Mouse (Mus musculus) cerebellum, postnatal 10 days (tissue): ENCODE results near the gene Tuba4a.
A peak's percentile ranks its signal among the peaks of the same experiment; 100 is the strongest.

Experiments
- DNase-seq, 2 experiments: peaks; one replicate each; pipeline ENCODE4 v3.0.0; 2021; ENCODE audit warnings: mixed read lengths in 2 of 2

The Tuba4a gene

DNA sequence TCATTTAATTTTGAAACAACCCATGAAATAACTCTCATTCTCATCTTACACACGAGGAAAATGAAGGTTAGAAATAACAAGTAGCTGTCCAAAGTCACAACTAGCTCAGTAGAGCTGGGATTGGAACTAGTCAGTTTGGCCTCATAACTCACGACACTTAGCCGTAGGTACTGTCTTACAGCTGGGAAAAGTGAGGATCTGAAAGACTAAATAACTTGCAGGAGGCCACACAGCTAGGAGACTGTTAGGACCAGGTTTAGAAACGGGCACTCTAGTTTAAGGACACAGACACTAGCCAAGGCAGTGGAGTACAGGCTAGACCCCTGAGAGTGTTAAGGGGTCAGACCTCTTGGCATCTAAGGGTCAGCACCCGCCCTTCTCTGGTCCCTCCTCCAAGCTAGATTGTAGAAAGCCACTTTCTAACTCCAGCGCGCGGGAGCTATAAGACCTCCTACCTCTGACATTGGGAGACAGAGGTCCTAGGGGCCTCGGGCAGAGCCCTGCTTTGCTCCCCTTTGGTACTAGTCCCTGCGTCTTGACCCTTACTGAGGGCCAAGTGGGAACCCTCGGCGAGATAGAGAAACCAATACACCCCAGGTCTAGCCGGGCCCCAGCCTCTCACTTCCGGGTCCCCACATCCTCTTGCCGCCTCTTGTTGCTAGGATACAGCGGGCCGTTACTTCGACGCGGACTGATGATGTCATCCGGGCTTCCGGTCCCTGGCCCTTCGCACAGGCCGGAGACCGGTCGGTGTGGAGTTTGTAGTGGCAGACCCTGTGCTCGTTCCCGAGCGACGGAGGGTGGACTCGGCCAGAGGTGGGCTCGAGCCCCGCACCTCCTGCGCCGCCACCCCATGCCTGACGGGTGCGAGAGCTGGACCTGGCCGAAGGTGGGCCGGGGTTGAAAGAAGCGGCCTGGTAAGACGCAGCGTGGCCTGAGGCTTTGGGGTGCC lies 9.3 kb downstream of the Tuba4a start, which contains the start of the genes Glb1l and Stk16:
Glb1l (minus strand) TSS at position 678 of the 952 bp plus-strand sequence.
Stk16 (plus strand) TSS at position 703 of the 952 bp plus-strand sequence.
- peak; percentile 98 to 99 for DNase-seq

DNA sequence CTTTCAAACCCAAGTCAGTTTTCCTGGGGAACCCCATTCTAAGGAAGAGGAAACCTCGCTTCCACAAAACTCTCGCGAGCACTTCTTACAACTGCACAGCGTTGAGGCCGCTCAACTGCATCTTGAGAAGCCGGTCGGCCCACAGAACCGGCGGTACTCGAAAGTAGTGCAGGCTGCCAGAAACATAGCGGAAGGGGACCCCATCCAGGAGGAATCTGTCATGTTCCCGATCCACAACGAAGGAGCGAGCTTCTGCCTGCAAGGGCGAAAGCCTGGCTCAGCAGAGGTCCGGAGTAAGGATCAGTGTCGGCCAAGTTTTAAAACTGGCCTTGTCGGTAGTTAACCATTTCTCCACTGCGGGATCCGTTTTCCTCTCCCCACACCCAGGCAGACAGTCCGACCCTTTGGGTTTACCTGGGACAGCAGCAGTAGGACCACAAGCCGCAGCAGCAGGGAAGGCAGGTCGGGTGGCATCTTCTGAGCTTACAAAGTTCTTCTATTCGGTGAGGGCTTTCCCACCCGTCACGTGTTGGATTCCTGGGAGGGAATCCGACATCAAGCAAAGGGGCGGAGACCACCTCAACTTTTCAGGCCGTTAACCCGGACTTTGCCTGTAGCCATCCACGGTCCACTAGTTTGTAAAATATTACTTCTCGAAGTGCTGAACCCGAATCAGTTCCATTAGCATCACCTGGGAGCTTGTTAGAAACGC lies 10.5 kb downstream of the Tuba4a start:
- no peak for DNase-seq

DNA sequence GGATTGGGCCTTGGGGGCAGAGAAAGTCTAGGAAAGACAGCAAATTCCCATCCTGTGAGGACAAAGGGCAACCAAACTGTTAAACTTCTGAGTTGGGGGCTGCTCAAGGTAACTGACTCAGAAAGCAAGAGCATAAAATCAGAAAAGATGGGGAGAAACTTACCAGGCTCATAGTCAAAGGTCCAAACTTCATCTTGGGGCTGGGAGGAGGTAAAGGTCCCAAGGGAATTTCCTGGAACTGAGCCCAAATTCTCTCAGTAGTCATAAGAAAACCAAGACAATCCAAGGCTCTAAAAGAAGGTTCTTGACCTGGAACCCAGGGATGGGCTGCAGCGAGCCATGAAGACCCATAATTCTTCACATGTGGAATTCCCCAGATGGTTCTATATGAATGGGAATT lies 18.4 kb downstream of the Tuba4a start:
- DNase-seq = no peak

DNA sequence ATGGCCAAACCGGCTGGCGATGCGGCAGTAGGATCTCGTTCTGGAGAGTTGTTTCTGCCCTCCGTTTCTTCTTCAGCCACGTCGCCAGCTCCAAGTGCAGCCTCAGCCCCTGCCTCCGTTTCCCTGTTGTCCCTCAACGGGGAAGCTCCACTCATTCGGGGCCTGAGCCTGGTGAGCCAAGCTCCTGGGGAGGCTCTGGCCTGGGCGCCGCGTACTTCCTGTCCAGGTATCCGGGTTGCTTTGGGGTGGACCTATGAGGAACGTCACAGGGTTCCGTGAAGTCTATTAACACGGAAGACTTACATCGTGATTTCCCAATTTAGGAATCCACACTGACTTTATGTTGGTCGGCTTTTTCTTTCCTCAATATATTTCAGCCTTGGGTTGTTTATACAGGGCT lies 27.2 kb downstream of the Tuba4a start:
- DNase-seq = peak in 1 of 2 experiments; percentile 50

DNA sequence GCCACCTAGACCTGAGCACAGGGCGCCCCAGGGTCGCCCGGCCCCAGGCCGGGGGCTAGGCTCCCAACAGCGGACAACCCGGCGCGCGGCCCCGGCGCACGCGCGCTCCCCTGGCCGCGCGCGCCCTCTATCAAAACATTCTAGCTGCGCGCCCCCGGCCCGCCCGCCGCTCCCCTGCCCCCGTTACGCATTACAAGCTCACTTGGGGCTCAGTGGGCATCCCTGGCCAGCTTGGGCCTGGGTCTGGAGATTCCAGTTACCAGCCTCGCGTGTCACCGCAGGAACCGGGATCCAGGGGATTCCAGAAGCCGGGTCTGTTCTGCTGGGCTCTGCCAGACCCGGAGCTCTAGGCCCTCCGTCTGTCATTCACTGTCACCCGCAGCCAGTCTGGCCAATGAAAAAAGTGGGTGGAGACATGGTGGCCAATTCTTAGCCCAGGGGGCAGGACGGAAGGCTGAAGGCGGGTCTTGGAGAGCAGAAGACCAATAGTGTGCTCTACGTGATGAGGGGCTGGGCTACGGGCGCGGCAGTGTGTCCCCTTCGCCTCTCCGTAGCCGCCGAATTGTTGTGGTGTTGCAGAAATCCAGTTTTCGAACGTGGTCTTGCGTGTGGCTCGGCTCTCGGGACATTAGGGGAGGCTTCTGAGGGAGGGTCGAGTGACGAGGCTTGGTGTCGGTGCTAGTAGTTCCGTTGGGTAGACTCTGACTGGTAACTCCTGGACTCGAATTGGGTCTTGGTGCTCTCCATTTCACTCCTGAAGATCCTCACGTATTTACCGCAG lies 27.9 kb downstream of the Tuba4a start, which contains the start of the genes Ankzf1 and Atg9a:
Ankzf1 (plus strand) TSS at position 530 of the 781 bp plus-strand sequence.
Atg9a (minus strand) TSS at position 575 of the 781 bp plus-strand sequence.
- DNase-seq = peak; percentile 93 to 96

DNA sequence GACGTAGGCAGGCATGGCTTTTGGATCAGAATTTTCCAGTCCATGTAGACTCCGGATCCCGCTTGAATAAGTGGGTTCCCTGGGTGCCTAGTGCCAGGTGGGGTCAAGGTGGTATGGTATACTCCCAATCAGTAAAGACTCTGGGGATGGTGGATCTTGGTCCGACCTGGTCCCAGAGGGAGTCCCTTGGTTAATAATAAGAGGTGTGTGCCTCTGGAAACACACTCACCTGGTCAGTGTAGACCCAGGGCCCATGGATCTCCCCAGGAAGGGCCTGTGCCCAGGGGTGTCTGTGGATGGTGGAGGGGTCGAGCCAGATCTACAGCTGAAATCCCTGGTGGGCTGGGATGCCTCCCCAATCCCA lies 28.4 kb downstream of the Tuba4a start:
- no peak for DNase-seq

DNA sequence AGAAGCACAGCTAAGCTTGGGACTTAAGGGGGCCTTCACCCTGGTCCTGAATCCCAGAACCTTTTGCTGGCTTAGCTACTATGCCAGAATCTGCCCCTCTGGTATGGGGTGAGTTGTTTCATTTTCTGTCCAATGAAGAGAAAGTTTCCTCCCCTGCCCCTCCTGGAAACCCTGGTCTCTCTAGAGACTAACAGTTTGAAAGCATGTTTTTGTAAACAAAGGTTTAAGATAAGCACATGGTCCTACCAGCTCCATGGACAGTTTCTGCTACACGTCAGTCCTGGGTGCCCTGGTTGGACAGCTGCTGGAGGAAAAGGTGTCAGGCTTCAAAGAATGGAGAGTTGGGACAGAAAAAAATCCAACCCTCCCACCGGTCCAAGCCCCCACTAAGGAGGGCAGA lies 29.1 kb downstream of the Tuba4a start:
- no peak for DNase-seq

DNA sequence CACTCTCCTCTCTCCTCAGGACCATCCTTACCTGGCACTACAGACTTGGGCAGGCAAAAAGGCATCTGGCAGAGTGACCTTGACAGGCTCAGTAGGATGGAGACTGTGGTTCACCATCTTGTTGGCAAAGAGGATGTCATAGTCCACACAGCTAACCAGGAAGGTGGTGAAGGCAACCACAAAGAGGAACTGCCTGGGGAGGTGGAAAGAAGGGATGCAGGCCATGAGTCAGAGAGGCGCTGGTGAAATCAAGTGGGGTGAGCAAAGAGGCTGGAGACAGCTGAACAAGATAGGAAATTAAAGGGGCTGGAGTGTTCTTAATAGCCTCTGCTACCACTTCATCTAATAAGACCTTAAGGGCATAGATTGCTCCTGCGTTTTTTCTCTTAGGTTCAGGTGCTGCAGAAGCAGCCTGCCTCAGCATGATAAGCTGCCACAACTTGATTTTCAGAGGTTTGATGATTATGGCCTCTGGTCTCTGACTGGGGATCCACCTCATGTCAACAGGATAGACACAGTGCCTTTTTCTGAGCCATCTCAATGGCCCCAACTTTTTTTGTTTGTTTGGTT lies 31.7 kb downstream of the Tuba4a start:
- DNase-seq = no peak

DNA sequence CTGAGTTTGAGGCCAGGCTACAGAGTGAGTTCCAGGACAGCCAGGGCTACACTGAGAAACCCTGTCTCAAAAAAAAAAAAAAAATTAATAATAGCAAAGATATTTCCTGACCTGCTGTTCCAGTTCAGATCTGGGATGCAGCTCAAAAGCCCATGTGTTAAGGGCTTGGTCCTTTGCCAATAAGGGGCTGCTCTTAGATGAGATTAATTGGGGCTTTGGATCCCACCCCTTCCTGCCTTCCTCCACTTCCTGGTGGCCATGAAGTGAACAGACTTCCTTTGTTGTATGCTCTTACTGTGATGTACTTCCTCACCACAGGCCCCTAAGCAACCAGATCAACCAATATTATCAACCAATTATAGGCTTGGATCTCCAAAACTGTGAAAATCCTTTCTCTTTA lies 32.5 kb downstream of the Tuba4a start:
- DNase-seq = no peak

DNA sequence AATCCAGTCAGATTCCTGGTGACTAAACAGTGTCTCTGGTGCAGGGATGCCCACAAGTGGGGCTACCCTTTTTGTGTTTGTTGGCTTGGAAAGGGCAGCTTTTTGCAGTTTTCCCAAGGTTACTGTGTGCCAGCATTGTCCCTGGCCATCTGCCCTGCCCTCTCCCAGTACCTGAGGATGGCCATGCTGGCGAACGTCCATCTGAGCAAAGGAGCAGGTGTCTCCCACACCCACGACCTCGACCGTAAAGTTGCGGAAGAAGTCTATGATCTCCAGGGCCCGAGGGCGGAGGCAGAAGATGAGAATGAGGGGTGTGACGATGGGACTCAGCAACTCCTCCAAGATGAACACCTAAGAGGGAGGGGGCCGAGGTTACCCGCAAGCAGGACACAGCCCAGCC lies 34.2 kb downstream of the Tuba4a start:
- peak in 1 of 2 experiments; percentile 36 for DNase-seq

DNA sequence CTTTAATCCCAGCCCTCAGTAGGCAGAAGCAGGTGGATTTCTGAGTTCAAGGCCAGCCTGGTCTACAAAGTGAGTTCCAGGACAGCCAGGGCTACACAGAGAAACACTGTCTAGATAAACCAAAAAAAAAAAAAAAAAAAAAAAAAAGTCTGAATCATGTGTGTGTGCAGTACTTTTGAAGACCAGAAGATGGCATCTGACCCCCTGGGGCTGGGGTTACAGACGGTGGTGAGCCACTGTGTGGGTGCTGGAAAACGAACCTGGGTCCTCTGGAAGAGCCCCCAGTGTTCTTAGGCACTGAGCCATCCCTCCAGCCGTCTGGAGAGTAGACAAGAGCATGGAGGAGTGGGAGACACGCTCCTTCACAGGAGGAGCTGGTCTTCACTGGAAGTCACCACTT lies 37.5 kb downstream of the Tuba4a start:
- DNase-seq = peak in 1 of 2 experiments; percentile 42

DNA sequence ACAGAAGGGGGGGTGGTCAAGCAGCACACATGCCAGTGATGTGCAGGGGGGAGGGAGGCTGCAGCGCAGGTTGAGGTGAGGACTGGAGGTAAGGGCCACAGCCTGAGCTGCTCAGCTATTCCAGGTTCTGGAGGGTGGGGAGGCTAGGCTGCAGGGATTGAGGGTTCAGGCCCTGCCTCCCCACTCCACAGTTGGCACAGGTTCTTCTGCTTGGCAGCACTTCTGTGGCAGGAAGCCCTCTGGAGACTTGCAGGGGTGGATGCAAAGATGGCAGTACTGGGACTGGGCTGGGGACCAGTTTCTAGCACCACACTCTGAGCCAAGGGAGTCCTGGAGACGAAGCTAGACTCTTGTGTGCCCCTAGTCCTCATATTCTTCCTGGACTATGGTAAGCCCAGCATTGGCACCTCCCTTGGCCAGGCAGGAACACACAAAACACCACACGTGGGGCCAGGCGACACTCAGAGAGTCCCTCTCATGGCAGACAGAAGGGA lies 38.2 kb downstream of the Tuba4a start:
- DNase-seq = peak in 1 of 2 experiments; percentile 44

DNA sequence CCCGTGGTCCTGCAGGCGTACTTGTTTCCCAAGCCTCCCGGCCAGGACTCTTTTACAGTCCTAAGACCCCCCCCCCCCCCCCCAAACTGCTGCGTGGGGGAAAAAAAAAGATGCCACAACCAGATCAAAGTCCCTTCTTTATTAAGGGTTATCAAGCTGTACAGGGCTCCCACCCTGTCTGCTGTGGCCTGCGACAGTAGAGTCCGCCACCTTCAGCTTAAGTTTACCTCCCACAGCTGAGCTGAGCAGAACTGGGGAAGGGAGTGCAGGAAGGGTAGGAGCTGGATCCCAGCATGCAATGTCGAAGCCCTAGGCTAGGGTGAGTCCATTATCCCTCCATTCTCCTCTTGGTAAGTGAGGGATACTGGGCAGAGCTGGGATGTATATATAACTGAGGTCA lies 38.9 kb downstream of the Tuba4a start:
- DNase-seq = no peak

DNA sequence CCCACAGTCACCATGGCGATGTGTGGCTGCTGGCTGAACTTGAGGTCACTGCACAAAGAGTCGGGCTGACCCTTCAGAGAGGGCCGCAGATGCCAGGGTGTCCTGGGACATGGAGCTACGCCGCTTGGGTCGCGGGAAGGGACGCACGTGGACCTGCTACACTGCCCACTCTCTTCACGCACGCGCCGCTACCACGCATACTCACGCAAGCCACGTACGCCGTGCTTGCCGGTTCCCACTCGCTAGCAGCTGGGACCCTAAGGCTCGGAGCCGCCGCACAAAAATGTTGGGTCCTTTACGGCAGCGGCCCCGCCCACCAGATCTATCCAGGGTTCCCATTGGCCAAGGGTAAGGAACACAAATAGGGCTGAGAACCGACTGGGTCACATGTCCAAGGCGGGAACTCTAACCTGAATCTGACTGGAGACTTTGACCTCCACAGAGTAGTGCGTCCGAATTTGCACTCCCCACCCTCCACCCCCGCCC lies 39.5 kb downstream of the Tuba4a start, which contains the start of gene Abcb6:
Abcb6 (minus strand) TSS at position 288 of the 486 bp plus-strand sequence.
- DNase-seq = peak; percentile 92 to 93

DNA sequence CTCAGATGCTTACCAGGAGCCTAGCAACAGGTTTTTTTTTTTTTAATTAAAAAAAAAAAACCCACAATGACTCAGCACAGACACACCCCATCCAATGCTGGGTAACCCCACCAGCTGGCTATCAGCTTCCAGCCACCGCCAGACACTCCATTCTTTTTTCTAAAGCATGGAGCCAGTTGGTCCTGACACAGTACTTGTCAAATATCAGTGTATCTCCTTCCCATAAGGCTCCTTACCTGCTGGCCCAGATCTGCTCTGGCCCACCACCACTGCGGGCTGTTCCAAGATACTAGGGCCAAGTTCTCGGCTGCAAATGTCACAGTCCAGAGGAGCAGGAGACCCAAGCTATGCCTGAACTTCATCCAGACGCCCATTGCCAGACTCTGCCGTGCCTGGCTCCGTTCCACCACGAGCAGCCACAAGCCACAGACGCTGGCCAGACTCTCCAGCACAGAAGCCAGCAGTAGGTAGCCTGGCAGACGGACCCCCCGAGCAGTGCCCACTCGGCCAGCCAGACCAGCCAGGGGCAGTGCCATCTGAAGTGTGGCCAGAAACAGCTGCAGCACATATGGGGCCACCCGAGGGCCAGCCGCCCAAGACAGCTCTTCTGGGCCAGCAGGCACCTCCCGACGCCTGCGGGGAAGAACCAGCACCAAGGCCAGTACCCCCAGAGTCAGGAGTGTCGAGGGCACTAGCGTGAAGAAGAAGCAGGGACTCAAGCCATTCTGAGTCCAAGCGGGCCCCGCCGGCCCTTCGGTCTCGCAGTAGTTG lies 40.1 kb downstream of the Tuba4a start:
- peak; percentile 96 to 98 for DNase-seq

DNA sequence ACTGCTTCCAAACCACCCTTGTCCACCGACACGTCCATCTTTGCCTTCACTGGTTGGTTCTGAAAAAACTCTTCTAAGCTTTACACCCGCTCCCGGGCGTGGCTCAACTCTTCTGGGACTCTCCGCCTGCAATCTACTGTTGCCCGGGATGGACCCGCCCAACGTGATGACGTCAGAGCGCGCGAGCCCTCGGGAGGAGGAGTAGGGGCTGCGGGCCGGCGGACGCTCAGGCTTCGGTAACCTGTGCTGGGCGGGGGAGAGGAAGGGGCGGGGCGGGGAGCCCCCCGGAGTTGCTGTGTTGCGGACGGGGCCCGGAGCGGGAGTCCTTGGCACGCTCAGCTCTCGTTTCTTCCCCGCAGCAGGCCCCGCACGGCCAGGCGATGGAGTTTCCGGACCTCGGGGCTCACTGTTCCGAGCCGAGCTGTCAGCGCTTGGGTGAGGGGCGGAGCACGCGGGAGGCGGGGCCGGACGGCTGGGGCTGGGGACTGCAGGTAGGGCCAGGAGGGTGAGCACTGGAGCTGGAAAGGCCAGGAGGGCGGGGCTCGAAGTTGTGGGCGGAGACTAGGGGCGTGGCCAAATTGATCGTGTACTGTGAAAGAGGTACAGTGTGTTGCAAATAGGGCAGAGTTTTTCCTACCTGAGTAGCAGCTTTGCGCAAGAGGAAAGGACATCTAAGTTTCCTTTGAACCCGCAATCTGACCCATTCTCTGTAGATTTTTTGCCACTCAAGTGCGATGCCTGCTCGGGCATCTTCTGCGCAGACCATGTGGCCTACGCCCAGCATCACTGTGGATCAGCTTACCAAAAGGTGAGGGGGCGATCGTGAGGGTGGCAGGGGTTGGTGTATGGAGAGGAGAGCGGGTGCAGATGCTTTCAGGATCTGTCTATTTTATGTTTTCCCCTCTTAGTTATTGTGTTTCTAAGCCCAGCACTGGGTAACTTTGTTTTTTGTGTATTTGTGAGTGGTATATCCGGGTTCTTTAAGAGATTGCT lies 50.9 kb downstream of the Tuba4a start, which contains the start of gene Zfand2b:
Zfand2b (plus strand) TSS at position 175 of the 993 bp plus-strand sequence.
- peak; percentile 98 to 99 for DNase-seq

DNA sequence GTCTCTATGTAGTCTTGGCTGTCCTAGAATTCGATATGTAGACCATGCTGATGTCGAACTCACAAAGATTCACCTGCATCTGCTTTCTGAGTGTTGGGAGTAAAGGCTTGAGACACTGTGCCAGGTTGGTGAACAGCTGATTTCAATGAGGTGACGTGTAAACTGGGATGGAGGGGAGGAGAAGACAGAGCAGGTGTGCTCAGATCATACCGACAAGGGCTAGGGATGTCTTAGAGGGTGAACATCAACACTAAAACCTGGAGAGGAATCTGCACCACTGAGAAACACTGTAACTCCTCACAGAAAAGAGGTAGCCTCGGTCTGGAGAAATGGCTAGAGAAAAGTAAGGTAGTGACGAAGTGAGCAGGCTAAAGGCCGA lies 51.6 kb downstream of the Tuba4a start:
- no peak for DNase-seq
